Mouse (Mus musculus) stomach, postnatal 0 days (tissue): ENCODE data around the gene Zmynd8. TPM values are rescaled to one million over a fixed set of nuclear protein-coding genes. Genes with fewer than 3 reads are reported as not detected.

Source experiments
- ATAC-seq: fragments of 200-750 bp; cut with Nextera tagmentation; 2 replicates; pipeline ENCODE4 v1.8.0; 2017; ENCODE audit not compliant: low FRiP score, low TSS enrichment
- DNase-seq: peaks from one replicate; pipeline ENCODE4 v3.0.0-alpha.2; 2016; ENCODE audit warnings: low spot score
- H3K27ac ChIP-seq: fragments of 300-500 bp; sonication (generic); replicated peaks from 2 replicates; pipeline ENCODE4 v1.5.1; 2014; ENCODE audit warnings: mild to moderate bottlenecking, control low read depth
- H3K27me3 ChIP-seq: fragments of 300-500 bp; sonication (generic); 2 replicates; pipeline ENCODE4 v1.6.1; 2014; ENCODE audit warnings: low read length; ENCODE audit not compliant: control insufficient read depth, insufficient read depth
- H3K36me3 ChIP-seq: fragments of 300-500 bp; sonication (generic); 2 replicates; pipeline ENCODE4 v1.6.1; 2014; ENCODE audit warnings: low read length, mixed read lengths; ENCODE audit not compliant: control insufficient read depth, insufficient read depth
- H3K4me1 ChIP-seq: fragments of 300-500 bp; sonication (generic); replicated peaks from 2 replicates; pipeline ENCODE4 v1.6.1; 2014; ENCODE audit warnings: antibody characterized with exemption; ENCODE audit not compliant: control insufficient read depth, insufficient read depth
- H3K4me2 ChIP-seq: fragments of 300-500 bp; sonication (generic); replicated peaks from 2 replicates; pipeline ENCODE4 v1.6.1; 2014; ENCODE audit warnings: low read depth, mild to moderate bottlenecking, control low read depth, moderate library complexity
- H3K4me3 ChIP-seq: fragments of 300-500 bp; sonication (generic); 2 replicates; pipeline ENCODE4 v1.5.1; 2014; ENCODE audit warnings: low read depth, low read length, control low read depth
- H3K9ac ChIP-seq: fragments of 300-500 bp; sonication (generic); 2 replicates; pipeline ENCODE4 v1.6.1; 2014; ENCODE audit warnings: mild to moderate bottlenecking, low read length, control low read depth, mixed read lengths
- H3K9me3 ChIP-seq: fragments of 300-500 bp; sonication (generic); 2 replicates; pipeline ENCODE4 v1.6.1; 2016; ENCODE audit warnings: low read length; ENCODE audit not compliant: control insufficient read depth
- CTCF ChIP-seq: IDR thresholded peaks from 2 replicates; pipeline ENCODE4 v1.5.1; 2016; ENCODE audit warnings: antibody characterized with exemption, low read depth, mild to moderate bottlenecking, moderate library complexity
- EP300 ChIP-seq: optimal IDR thresholded peaks from 2 replicates; pipeline ENCODE3; 2016; ENCODE audit warnings: antibody characterized with exemption
- WGBS: fragments of 180-500 bp; shearing (Covaris S2); extraction: QIAGEN DNeasy Blood & Tissue Kit; methylation state at CpG from one replicate; pipeline ENCODE4 v1.1.7; 2014; 5-methylcytosine and 5-hydroxymethylcytosine counted together
- polyA plus RNA-seq: library from polyadenylated mRNA; unstranded; fragments of >200 nt; fragmentation: Nextera tagmentation; extraction: Ambion mirVana; gene quantifications from 2 replicates; pipeline ENCODE4 v1.2.1, GENCODE M21; 2015

Gene Zmynd8
- polyA plus RNA-seq, 1 experiment from 2014 or later: 29.7 TPM

- Histone ChIP-seq H3K27ac (peak overlapping the region; percentile 74), H3K9ac (no peak overlapping the region), H3K4me1 (peaks cover 46% of the 10 kb centered on the region), H3K27me3 (no peaks in the 10 kb centered on the region), H3K9me3 (no peaks in the 10 kb centered on the region), H3K4me3 (no peak overlapping the region), H3K4me2 (0 out of 2 replicates have a peak overlapping the region, but pooled peaks have one; percentile 11), H3K36me3 (no peaks in the 10 kb centered on the region)
- 13% methylated on average over 10 of the region's 10 CpGs for WGBS
- DNase-seq (no peak), ATAC-seq (no peak)
- TF ChIP-seq CTCF: no peak
- no peak for TF ChIP-seq EP300
These were observed 20.7 kb downstream of the Zmynd8 start for GRCm38 (mm10) chr2:165878021-165878585.

GRCm38 (mm10) chr2:165877180-165877579, 21.6 kb downstream of the Zmynd8 start:
- H3K9me3 ChIP-seq: no peaks in the 10 kb centered on the region
- H3K27ac ChIP-seq: peak overlapping the region; percentile 74; the same call in 1 of the 2 replicates
- WGBS: 72% methylated on average over 4 of the region's 4 CpGs
- no peak overlapping the region for H3K4me3 ChIP-seq
- peaks cover 43% of the 10 kb centered on the region for H3K4me1 ChIP-seq
- H3K36me3 ChIP-seq: no peaks in the 10 kb centered on the region
- no peak for ATAC-seq
- H3K9ac ChIP-seq: no peak overlapping the region
- no peaks in the 10 kb centered on the region for H3K27me3 ChIP-seq
- no peak overlapping the region for H3K4me2 ChIP-seq
- no peak for DNase-seq
- TF ChIP-seq EP300 (no peak), CTCF (no peak)

GRCm38 (mm10) chr2:165876201-165876918, 22.5 kb downstream of the Zmynd8 start:
- H3K4me1 ChIP-seq: peaks cover 40% of the 10 kb centered on the region
- no peaks in the 10 kb centered on the region for H3K9me3 ChIP-seq
- H3K4me3 ChIP-seq: no peak overlapping the region
- ATAC-seq (no peak), DNase-seq (no peak)
- no peak overlapping the region for H3K4me2 ChIP-seq
- no peaks in the 10 kb centered on the region for H3K27me3 ChIP-seq
- peak overlapping the region; percentile 94 for H3K27ac ChIP-seq
- no peak for TF ChIP-seq CTCF
- TF ChIP-seq EP300: no peak
- peak overlapping the region; percentile 31; the same call in 1 of the 2 replicates for H3K9ac ChIP-seq
- H3K36me3 ChIP-seq: no peaks in the 10 kb centered on the region; the same call in 1 of the 2 replicates
- WGBS: 44% methylated on average over 8 of the region's 8 CpGs

GRCm38 (mm10) chr2:165875406-165875955, 23.3 kb downstream of the Zmynd8 start:
- no peaks in the 10 kb centered on the region for H3K9me3 ChIP-seq
- peaks cover 37% of the 10 kb centered on the region for H3K4me1 ChIP-seq
- H3K4me2 ChIP-seq: peak overlapping the region; percentile 37
- no peaks in the 10 kb centered on the region; the same call in none of the 2 replicates for H3K36me3 ChIP-seq
- no peak for TF ChIP-seq EP300
- no peak for TF ChIP-seq CTCF
- H3K27ac ChIP-seq: peak overlapping the region; percentile 94
- H3K4me3 ChIP-seq: no peak overlapping the region
- DNase-seq (no peak), ATAC-seq (0 out of 2 replicates have a peak, but pooled peaks have one; percentile 2)
- H3K27me3 ChIP-seq: no peaks in the 10 kb centered on the region
- H3K9ac ChIP-seq: peak overlapping the region; percentile 43; the same call in 1 of the 2 replicates
- 32% methylated on average over 13 of the region's 13 CpGs for WGBS

- TF ChIP-seq EP300: no peak
- peak; percentile 62 for TF ChIP-seq CTCF
- peak; percentile 79 for ATAC-seq
- Histone ChIP-seq H3K4me2 (peak overlapping the region; percentile 37), H3K27me3 (no peaks in the 10 kb centered on the region), H3K4me1 (peaks cover 34% of the 10 kb centered on the region), H3K9me3 (no peaks in the 10 kb centered on the region), H3K36me3 (no peaks in the 10 kb centered on the region; the same call in none of the 2 replicates), H3K9ac (peak overlapping the region; percentile 43), H3K4me3 (no peak overlapping the region), H3K27ac (peak overlapping the region; percentile 94)
- peak; percentile 83 for DNase-seq
- WGBS: 27% methylated on average over 13 of the region's 13 CpGs
These were observed 24.1 kb downstream of the Zmynd8 start for GRCm38 (mm10) chr2:165874461-165875339.
